Mouse (Mus musculus) neural tube, embryonic 15.5 days (tissue): ENCODE results near the gene Prr12. TPM values are rescaled to one million over a fixed set of nuclear protein-coding genes. Genes with fewer than 3 reads are reported as not detected.
A peak's percentile ranks its signal among the peaks of the same experiment; 100 is the strongest.

Source experiments
- ATAC-seq: fragments of 200-750 bp; cut with Nextera tagmentation; 2 replicates; pipeline ENCODE4 v1.8.0; 2017; ENCODE audit warnings: mild to moderate bottlenecking, moderate TSS enrichment, moderate library complexity; ENCODE audit not compliant: low FRiP score
- H3K27ac ChIP-seq: fragments of 300-500 bp; sonication (generic); replicated peaks from 2 replicates; pipeline ENCODE4 v1.5.1; 2015; ENCODE audit warnings: mild to moderate bottlenecking, inconsistent platforms
- H3K27me3 ChIP-seq: fragments of 300-500 bp; sonication (generic); replicated peaks from 2 replicates; pipeline ENCODE4 v1.6.1; 2015; ENCODE audit warnings: inconsistent platforms
- H3K36me3 ChIP-seq: fragments of 300-500 bp; sonication (generic); 2 replicates; pipeline ENCODE4 v1.6.1; 2015; ENCODE audit warnings: inconsistent platforms
- H3K4me1 ChIP-seq: fragments of 300-500 bp; sonication (generic); 2 replicates; pipeline ENCODE4 v1.6.1; 2015; ENCODE audit warnings: inconsistent platforms
- H3K4me2 ChIP-seq: fragments of 300-500 bp; sonication (generic); 2 replicates; pipeline ENCODE4 v1.6.1; 2015; ENCODE audit warnings: inconsistent platforms, mild to moderate bottlenecking, moderate library complexity
- H3K4me3 ChIP-seq: fragments of 300-500 bp; sonication (generic); replicated peaks from 2 replicates; pipeline ENCODE4 v1.5.1; 2015; ENCODE audit warnings: mild to moderate bottlenecking, inconsistent platforms
- H3K9ac ChIP-seq: fragments of 300-500 bp; sonication (generic); replicated peaks from 2 replicates; pipeline ENCODE4 v1.6.1; 2015; ENCODE audit warnings: mild to moderate bottlenecking, inconsistent platforms
- H3K9me3 ChIP-seq: fragments of 300-500 bp; sonication (generic); replicated peaks from 2 replicates; pipeline ENCODE4 v1.6.1; 2016; ENCODE audit warnings: inconsistent platforms
- WGBS: fragments of 180-500 bp; shearing (Covaris S2); methylation state at CpG from one replicate; pipeline ENCODE4 v1.1.7; 2015; ENCODE audit warnings: mixed read lengths; 5-methylcytosine and 5-hydroxymethylcytosine counted together
- polyA plus RNA-seq: library from polyadenylated mRNA; unstranded; fragments of >200 nt; fragmentation: Nextera tagmentation; extraction: Ambion mirVana; gene quantifications from 2 replicates; pipeline ENCODE4 v1.2.1, GENCODE M21; 2015

Gene Prr12
- polyA plus RNA-seq, 1 experiment from 2014 or later: 12.3 TPM

- no peak overlapping the region for H3K4me3 ChIP-seq
- H3K4me1 ChIP-seq: peaks cover 36% of the 10 kb centered on the region
- no peak for ATAC-seq
- H3K4me2 ChIP-seq: no peak overlapping the region
- H3K27me3 ChIP-seq: no peaks in the 10 kb centered on the region
- WGBS: 83% methylated on average over 10 of the region's 10 CpGs
- H3K36me3 ChIP-seq: no peaks in the 10 kb centered on the region
- no peaks in the 10 kb centered on the region for H3K9me3 ChIP-seq
- H3K9ac ChIP-seq: no peak overlapping the region
- peak overlapping the region; percentile 75 for H3K27ac ChIP-seq
Observed at GRCm38 (mm10) chr7:45058607-45059571, 6.2 kb upstream of the Prr12 start.

- peaks cover 33% of the 10 kb centered on the region for H3K4me1 ChIP-seq
- H3K4me2 ChIP-seq: no peak overlapping the region
- no peaks in the 10 kb centered on the region for H3K27me3 ChIP-seq
- H3K36me3 ChIP-seq: no peaks in the 10 kb centered on the region
- no peak overlapping the region for H3K27ac ChIP-seq
- H3K9me3 ChIP-seq: no peaks in the 10 kb centered on the region
- no peak for ATAC-seq
- no peak overlapping the region for H3K4me3 ChIP-seq
- H3K9ac ChIP-seq: no peak overlapping the region
Observed at GRCm38 (mm10) chr7:45056972-45057348, 4.3 kb upstream of the Prr12 start.

GRCm38 (mm10) chr7:45056329-45056971, 3.8 kb upstream of the Prr12 start:
- Histone ChIP-seq H3K27ac (no peak overlapping the region), H3K9me3 (no peaks in the 10 kb centered on the region), H3K4me3 (no peak overlapping the region), H3K9ac (no peak overlapping the region), H3K36me3 (no peaks in the 10 kb centered on the region), H3K27me3 (no peaks in the 10 kb centered on the region), H3K4me1 (peaks cover 33% of the 10 kb centered on the region), H3K4me2 (no peak overlapping the region)
- 71% methylated on average over 14 of the region's 14 CpGs for WGBS
- no peak for ATAC-seq

GRCm38 (mm10) chr7:45053931-45054510, 1.3 kb upstream of the Prr12 start:
- no peaks in the 10 kb centered on the region for H3K9me3 ChIP-seq
- ATAC-seq: peak; percentile 90
- 0% methylated on average over 33 of the region's 33 CpGs for WGBS
- H3K27ac ChIP-seq: peak overlapping the region; percentile 99
- peak overlapping the region; percentile 97 for H3K4me2 ChIP-seq
- H3K36me3 ChIP-seq: peaks cover 13% of the 10 kb centered on the region
- peak overlapping the region; percentile 81 for H3K4me3 ChIP-seq
- peaks cover 41% of the 10 kb centered on the region for H3K4me1 ChIP-seq
- H3K27me3 ChIP-seq: no peaks in the 10 kb centered on the region
- H3K9ac ChIP-seq: peak overlapping the region; percentile 66

- H3K36me3 ChIP-seq: peaks cover 20% of the 10 kb centered on the region
- H3K4me3 ChIP-seq: peak overlapping the region; percentile 81
- ATAC-seq: peak; percentile 67
- H3K27me3 ChIP-seq: no peaks in the 10 kb centered on the region
- H3K4me2 ChIP-seq: peak overlapping the region; percentile 97
- peak overlapping the region; percentile 66 for H3K9ac ChIP-seq
- peak overlapping the region; percentile 99 for H3K27ac ChIP-seq
- H3K4me1 ChIP-seq: peaks cover 43% of the 10 kb centered on the region
- no peaks in the 10 kb centered on the region for H3K9me3 ChIP-seq
- 1% methylated on average over 42 of the region's 59 CpGs for WGBS
Observed at GRCm38 (mm10) chr7:45053117-45053930, 643 bp upstream of the Prr12 start.

GRCm38 (mm10) chr7:45052181-45052861, 360 bp downstream of the Prr12 start:
- WGBS: under 1% methylated on average over 38 of the region's 38 CpGs
- Histone ChIP-seq H3K4me2 (peak overlapping the region; percentile 97), H3K36me3 (peaks cover 30% of the 10 kb centered on the region), H3K4me1 (peaks cover 43% of the 10 kb centered on the region), H3K4me3 (peak overlapping the region; percentile 81), H3K27me3 (no peaks in the 10 kb centered on the region), H3K9ac (peak overlapping the region; percentile 66), H3K27ac (peak overlapping the region; percentile 99), H3K9me3 (no peaks in the 10 kb centered on the region)
- ATAC-seq: no peak

GRCm38 (mm10) chr7:45051601-45051974, 1.1 kb downstream of the Prr12 start:
- Histone ChIP-seq H3K4me1 (peaks cover 43% of the 10 kb centered on the region), H3K9ac (peak overlapping the region; percentile 66), H3K27ac (peak overlapping the region; percentile 99), H3K4me3 (peak overlapping the region; percentile 81), H3K27me3 (no peaks in the 10 kb centered on the region), H3K4me2 (peak overlapping the region; percentile 97), H3K36me3 (peaks cover 37% of the 10 kb centered on the region), H3K9me3 (no peaks in the 10 kb centered on the region)
- no peak for ATAC-seq
- 2% methylated on average over 13 of the region's 13 CpGs for WGBS

- peaks cover 43% of the 10 kb centered on the region for H3K4me1 ChIP-seq
- peak; percentile 33 for ATAC-seq
- H3K27ac ChIP-seq: peak overlapping the region; percentile 99
- H3K36me3 ChIP-seq: peaks cover 42% of the 10 kb centered on the region
- H3K9ac ChIP-seq: peak overlapping the region; percentile 66
- WGBS: 4% methylated on average over 16 of the region's 16 CpGs
- H3K27me3 ChIP-seq: no peaks in the 10 kb centered on the region
- H3K4me2 ChIP-seq: peak overlapping the region; percentile 97
- H3K4me3 ChIP-seq: peak overlapping the region; percentile 81
- H3K9me3 ChIP-seq: no peaks in the 10 kb centered on the region
Observed at GRCm38 (mm10) chr7:45050945-45051600, 1.6 kb downstream of the Prr12 start.

GRCm38 (mm10) chr7:45048923-45049657, 3.6 kb downstream of the Prr12 start:
- Histone ChIP-seq H3K9me3 (no peaks in the 10 kb centered on the region), H3K36me3 (peaks cover 62% of the 10 kb centered on the region), H3K27ac (no peak overlapping the region), H3K4me2 (no peak overlapping the region), H3K4me1 (peaks cover 38% of the 10 kb centered on the region), H3K4me3 (no peak overlapping the region), H3K9ac (no peak overlapping the region), H3K27me3 (no peaks in the 10 kb centered on the region)
- ATAC-seq: no peak
- WGBS: 95% methylated on average over 23 of the region's 23 CpGs
